In the genomic region with DNA sequence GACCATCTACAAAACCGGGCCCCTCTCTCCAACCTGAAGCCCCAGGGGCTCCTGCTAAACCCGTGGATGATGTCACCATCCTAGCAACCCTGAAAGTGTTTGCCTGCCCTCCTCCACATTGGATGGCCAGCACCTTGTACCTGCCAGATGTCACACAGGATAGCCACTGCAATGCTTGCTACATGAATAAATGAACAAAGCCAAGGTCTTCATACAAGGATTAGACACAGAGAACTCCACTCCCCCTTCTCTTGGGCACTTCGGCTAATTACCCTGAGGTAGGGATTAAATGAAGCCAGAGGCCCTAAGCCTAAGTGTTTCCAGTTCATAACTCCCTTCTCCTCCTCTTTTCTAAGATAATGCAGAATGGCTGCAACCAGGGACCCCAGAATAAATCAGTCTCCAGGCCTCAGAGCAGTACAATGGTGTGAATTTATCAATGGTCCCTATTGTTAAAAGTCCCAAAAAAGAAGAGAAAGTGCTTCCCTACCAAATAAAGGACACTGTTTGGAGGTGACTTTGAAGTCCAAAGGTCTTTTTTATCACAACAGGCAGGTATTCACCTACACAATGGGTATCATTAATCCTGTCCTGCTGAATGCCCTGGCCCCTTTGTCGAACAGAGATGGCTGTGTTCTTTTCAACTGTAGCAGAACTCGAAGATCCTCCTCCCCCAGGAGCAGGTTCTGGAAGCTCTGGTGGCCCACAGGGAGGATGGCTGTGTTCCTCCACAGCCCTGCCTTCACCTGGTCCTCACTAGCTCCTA, we compare ENCODE assay signal across 8 mouse cellular contexts. TPM values are rescaled to one million over a fixed set of nuclear protein-coding genes. Genes with fewer than 3 reads are reported as not detected.
A peak's percentile ranks its signal among the peaks of the same experiment; 100 is the strongest.
DNase-seq lines count a peak whose midpoint lies in the region; ATAC-seq lines count a peak whose summit lies in the region.

No protein-coding gene starts in this region.

- no peak overlapping the region for H3K27ac ChIP-seq in heart, embryonic 11.5 days (ENCODE audit: low read depth, low read length)
- H3K27ac ChIP-seq in hindbrain, embryonic 11.5 days (ENCODE audit: low read depth, low read length) = no peak overlapping the region; the same call in 1 of the 2 replicates
- H3K27ac ChIP-seq in midbrain, embryonic 13.5 days = no peak overlapping the region

- no peaks in the 10 kb centered on the region for H3K9me3 ChIP-seq in heart, embryonic 11.5 days (replicated peaks; ENCODE audit: control insufficient read depth, low read length)
- H3K9me3 ChIP-seq in hindbrain, embryonic 11.5 days (ENCODE audit: control insufficient read depth, low read length) = no peaks in the 10 kb centered on the region
- H3K9me3 ChIP-seq in midbrain, embryonic 13.5 days = no peaks in the 10 kb centered on the region

- peak overlapping the region; percentile 94 for H3K9ac ChIP-seq in heart, embryonic 11.5 days (ENCODE audit: low read depth, low read length)
- peak overlapping the region; percentile 86 for H3K9ac ChIP-seq in hindbrain, embryonic 11.5 days (ENCODE audit: low read depth, low read length)
- H3K9ac ChIP-seq in midbrain, embryonic 13.5 days (replicated peaks) = no peak overlapping the region

- peaks cover 28% of the 10 kb centered on the region for H3K4me1 ChIP-seq in heart, embryonic 11.5 days (ENCODE audit: control insufficient read depth, insufficient read depth, low read length)
- peaks cover 3% of the 10 kb centered on the region for H3K4me1 ChIP-seq in hindbrain, embryonic 11.5 days (replicated peaks; ENCODE audit: control insufficient read depth, insufficient read depth, low read length)
- peaks cover 27% of the 10 kb centered on the region for H3K4me1 ChIP-seq in midbrain, embryonic 13.5 days (replicated peaks)

- ATAC-seq in heart, embryonic 11.5 days (replicated peaks; ENCODE audit: insufficient number of reproducible peaks, low FRiP score, low TSS enrichment) = no peak
- ATAC-seq in hindbrain, embryonic 11.5 days (ENCODE audit: low FRiP score) = no peak
- no peak for ATAC-seq in midbrain, embryonic 13.5 days

- peak overlapping the region; percentile 78 for H3K4me2 ChIP-seq in heart, embryonic 11.5 days
- H3K4me2 ChIP-seq in hindbrain, embryonic 11.5 days (replicated peaks; ENCODE audit: low read depth, low read length) = peak overlapping the region; percentile 96
- H3K4me2 ChIP-seq in midbrain, embryonic 13.5 days (replicated peaks) = peak overlapping the region; percentile 98

- peaks cover 3% of the 10 kb centered on the region; the same call in 1 of the 2 replicates for H3K36me3 ChIP-seq in heart, embryonic 11.5 days (ENCODE audit: control insufficient read depth, insufficient read depth, low read length)
- H3K36me3 ChIP-seq in hindbrain, embryonic 11.5 days (ENCODE audit: control insufficient read depth, insufficient read depth, low read length) = no peaks in the 10 kb centered on the region
- H3K36me3 ChIP-seq in midbrain, embryonic 13.5 days = peaks cover 3% of the 10 kb centered on the region; the same call in 1 of the 2 replicates

- 34% methylated on average over 5 of the region's 5 CpGs for WGBS in heart, embryonic 11.5 days (ENCODE audit: insufficient replicate concordance)
- WGBS in hindbrain, embryonic 11.5 days = 32% methylated on average over 5 of the region's 5 CpGs
- 24% methylated on average over 5 of the region's 5 CpGs for WGBS in midbrain, embryonic 13.5 days

- no peak for DNase-seq in heart, postnatal 25 days (ENCODE audit: low spot score)
- peak; percentile 16 for DNase-seq in NIH3T3 (ENCODE audit: low read depth)
- DNase-seq in hindbrain, embryonic 11.5 days (ENCODE audit: low spot score) = peak; percentile 21
- DNase-seq in adrenal gland, adult 18-20 months (ENCODE audit: low spot score in 2 of 2) = no peak
- DNase-seq in thymus, adult 18-20 months = no peak
- DNase-seq in gastrocnemius, postnatal 36 days = no peak

- intact Hi-C loops in heart, postnatal 25 days (cut with DNase I) = no loop called here
- intact Hi-C loops in gastrocnemius, postnatal 36 days (cut with DNase I) = no loop called here

- peak overlapping the region; percentile 85 for H3K4me3 ChIP-seq in heart, embryonic 11.5 days (ENCODE audit: low read depth, low read length)
- peak overlapping the region; percentile 77 for H3K4me3 ChIP-seq in hindbrain, embryonic 11.5 days (ENCODE audit: low read depth, low read length)
- H3K4me3 ChIP-seq in midbrain, embryonic 13.5 days (replicated peaks) = peak overlapping the region; percentile 71

- no peaks in the 10 kb centered on the region for H3K27me3 ChIP-seq in heart, embryonic 11.5 days (ENCODE audit: control insufficient read depth, insufficient read depth, low read length)
- no peaks in the 10 kb centered on the region for H3K27me3 ChIP-seq in hindbrain, embryonic 11.5 days (ENCODE audit: control insufficient read depth, insufficient read depth, low read length)
- peaks cover 33% of the 10 kb centered on the region for H3K27me3 ChIP-seq in midbrain, embryonic 13.5 days

RNA-seq across cellular contexts. Expression of gene Rcn1, which starts 1.5 kb away (rescaled TPM):
- polyA plus RNA-seq in heart, embryonic 11.5 days (2014; fragmentation: Nextera tagmentation; extraction: Ambion mirVana) = 90.2 and 178 TPM in 2 replicates
- total RNA-seq in heart, postnatal 25 days (2021) = 10 to 100 TPM; 24.7 to 24.8 TPM
- 69.7 and 123 TPM in 2 replicates for polyA plus RNA-seq in hindbrain, embryonic 11.5 days (2014; fragmentation: Nextera tagmentation; extraction: Ambion mirVana)
- 49.4 and 54.8 TPM in 2 replicates for polyA plus RNA-seq in midbrain, embryonic 13.5 days (2015; fragmentation: Nextera tagmentation; extraction: Ambion mirVana)
- total RNA-seq in adrenal gland, adult 18-20 months (2021) = 100 to 1,000 TPM in 1 of 2 experiments, 10 to 100 TPM in 1; 30.5 to 203 TPM
- total RNA-seq in gastrocnemius, postnatal 36 days (2021) = 1 to 10 TPM; 8.6 to 9.4 TPM

Comparison
In these comparisons a context has a peak if more than half of its experiments do, and no peak if none do; other contexts are left out.
1. DNase-seq: peak in NIH3T3 (single experiment) and hindbrain, embryonic 11.5 days (single experiment); none in heart, postnatal 25 days (single experiment), adrenal gland, adult 18-20 months (0 of 2), thymus, adult 18-20 months (0 of 2) and gastrocnemius, postnatal 36 days (0 of 2).
2. Peak in every context shown above with its lines, with median percentiles within 50 percentile points of each other: H3K4me2 ChIP-seq and H3K4me3 ChIP-seq.